Mouse (Mus musculus): ENCODE results near the gene Ofcc1.

Gene Ofcc1

DNA sequence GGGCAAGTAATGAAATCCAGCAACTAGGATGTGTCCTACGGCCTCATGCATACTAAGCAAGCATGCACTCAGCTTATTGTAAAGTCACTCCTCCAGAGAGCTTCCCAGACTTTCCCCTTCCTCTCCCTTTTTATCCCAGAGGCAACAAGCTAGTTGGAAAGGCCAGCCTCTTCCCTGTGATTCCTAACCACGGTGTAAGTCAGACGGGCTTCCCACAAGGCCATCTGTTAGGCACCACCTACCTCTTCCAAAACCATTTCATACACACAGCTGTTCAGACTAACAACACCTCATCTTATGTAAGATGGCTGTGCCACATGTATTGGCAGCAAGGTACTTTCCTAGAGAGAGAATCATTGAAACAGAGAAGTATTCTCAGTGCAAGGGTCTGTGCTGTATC lies 124.9 kb downstream of the Ofcc1 start:
- DNase-seq, result no peak

DNA sequence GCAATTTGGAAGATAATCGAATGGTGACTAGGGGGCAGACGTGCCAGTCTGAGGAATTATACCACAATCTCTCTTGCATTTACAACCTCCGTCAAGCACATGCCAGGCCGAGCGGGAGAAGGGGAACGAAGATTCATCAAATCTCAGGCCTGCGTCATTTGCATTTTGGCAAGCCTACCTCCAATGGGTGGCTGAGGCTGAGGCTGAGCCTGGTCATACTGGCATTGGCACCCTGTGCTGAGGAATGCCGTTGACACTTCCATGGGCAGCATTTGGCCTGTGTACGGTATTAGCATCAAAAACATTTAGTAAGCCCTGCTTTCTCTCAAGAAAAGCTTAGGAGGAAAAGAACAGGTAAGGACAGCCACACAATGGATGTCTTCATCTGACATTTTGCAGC lies 152.9 kb downstream of the Ofcc1 start:
- no peak for DNase-seq

DNA sequence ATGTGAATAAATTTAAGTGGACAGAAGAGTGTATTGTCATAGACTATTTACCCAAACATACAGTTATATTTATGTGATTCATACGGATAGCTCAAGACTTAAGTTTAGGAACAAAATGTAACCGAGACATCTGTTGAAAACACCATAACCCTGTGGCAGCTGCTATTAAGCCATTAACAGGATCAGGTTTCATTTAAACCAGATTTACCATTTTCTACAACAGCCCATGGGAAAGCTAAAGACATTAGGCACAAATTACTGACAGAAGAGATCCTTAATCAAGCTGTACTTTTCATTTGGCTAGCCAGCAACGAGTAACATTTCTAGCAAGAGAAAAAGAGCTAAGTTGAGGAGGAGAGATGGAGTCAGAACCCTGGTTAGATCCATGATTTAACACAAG lies 179.5 kb downstream of the Ofcc1 start:
- no peak for DNase-seq

DNA sequence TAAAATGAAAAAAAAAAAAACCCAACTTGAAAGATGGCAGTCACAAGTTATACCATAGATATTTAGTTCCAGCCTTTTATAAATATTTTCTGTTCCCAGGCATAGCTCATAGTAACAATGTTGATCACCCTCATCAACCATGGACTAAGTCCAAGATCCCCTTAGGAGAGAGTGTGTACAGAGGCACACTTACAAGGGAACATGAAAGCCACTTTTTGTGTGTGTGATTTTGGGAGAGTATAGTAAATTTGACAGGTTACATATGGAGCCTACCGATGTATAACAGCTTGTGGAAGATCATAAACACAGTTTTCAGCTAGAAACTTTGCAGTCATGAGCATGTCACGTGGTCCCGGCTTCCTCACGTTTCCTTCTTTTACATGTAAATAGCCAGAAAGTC lies 189.5 kb downstream of the Ofcc1 start:
- no peak for DNase-seq

DNA sequence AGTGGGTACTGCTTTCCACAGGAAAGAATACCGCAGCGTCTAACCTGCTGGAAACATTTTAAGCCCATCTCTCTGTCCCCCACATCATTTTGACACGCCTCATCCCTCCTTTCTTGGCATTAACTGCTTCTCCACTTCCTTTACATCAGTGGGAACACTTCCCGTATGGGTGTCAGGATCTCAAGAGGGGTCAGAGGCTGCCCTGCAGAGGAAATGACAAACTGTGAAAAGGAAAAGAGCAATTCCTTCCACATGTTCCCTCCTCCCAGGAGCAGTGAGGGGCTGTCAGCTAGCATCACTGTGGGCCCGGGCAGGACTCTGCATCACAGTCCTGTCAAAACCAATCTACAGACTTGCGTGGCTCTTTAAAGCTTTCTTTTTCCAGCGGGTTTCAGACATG lies 193.4 kb downstream of the Ofcc1 start:
- no peak for DNase-seq

DNA sequence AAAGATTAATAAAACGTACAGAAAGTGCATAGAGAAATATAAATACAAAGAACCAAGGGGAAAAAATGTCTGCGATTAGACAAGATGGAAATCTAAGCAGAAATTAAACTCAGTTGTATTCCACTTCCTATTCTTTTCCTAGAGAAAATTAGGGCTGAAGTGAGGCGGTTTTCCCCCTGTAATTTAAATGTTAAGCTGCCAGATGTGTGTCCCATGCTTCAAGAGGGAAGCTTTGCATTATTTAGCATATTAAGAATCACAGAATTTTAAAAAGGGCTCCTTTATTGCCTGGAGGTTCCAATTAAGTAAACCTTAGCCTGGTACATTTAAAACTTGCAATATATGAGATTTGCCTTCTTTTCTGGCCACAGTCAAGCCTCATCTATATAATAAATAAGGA lies 205.8 kb downstream of the Ofcc1 start:
- DNase-seq, result no peak

DNA sequence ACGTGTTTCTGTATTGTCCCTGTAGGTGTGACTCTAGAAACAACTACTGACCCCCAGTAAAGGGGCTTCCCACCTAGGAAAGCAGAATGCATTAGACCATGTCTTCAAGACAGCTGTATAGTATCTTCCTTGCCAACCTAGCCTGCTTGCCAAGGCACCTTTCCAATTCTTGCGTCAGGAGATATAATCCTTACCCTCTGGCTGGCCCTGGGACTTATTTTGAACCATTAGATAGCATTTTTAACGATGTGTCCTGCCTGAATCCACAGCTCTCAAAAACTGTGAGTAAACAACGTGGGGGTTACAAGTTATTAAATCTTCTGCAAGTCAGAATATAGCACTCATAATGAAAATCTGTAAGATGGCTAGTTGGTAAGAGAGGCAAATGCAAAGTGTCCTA lies 221.3 kb downstream of the Ofcc1 start:
- no peak for DNase-seq

DNA sequence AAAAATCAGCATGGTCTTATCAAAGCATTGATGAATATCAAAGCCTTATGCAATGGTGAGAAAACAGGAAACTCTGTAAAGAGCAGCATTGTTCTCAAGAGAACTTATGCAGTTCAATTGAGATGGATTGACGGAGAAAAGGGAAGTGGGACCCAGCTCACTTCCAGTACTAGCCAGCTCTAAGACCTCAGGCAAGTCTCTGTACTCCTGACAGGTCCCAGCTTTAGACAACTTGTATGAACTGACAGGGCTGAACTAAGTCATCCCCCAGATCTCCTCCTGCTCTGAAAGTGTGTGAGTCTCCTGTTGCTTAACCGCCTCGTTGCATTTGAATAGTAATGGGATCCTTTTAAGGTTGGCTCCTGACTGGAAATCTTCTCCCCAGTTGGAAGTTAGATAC lies 225.2 kb downstream of the Ofcc1 start:
- DNase-seq, result no peak

DNA sequence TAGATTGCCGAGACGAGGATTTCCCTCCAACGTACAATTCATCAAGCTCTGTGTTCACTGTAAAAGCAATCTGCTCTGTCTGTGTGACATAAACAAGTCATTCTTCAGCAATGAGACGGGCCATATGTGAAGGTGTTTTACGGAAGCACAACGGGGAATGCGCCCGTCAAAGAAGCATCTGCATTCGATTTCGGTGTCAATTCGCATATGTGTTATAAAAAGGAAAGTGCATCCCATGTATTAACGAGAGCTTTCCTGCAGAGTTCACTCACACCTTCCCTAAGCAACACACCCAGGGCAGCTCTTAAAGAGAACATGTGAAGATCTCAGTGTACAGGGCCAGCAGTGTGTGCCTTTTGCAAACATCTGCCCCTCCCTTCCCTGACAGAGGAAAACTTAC lies 225.6 kb downstream of the Ofcc1 start:
- DNase-seq, result no peak

DNA sequence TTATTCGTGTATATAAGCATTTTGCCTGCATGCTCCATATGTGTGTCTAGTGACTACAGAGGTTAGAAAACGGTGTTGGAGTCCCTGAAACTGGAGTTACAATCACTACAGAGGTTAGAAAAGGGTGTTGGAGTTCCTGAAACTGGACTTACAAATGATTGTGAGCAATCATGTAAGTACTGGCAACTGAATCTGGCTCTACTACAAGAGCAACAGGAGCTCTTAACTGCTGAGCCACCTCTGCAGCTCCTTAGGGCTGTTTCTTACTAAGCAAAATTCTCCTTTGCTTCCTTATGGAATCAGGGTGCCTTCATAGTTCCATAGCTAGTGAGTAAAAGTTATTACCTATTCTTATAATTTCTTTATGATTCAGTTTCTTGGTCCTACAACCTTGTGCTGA lies 237.4 kb downstream of the Ofcc1 start:
- DNase-seq, result no peak

DNA sequence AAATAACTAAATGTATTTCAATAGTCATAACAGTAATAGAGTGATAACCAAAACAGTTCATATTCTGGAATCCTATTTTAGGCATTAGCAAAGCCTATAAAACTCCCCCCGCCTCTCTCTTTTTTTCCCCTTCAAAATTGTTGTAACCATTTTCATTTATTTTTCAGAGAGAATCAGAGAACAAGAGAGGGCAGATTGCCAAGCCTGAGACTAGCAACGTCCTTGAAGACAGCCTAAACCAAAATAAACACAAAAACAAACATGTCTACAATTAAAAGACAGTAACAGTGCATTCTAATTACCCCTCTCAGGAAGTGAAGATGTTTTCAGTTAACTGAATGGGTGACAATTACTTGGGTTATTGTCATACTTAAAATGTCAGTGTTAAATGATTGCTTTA lies 248.9 kb downstream of the Ofcc1 start:
- DNase-seq, result no peak

DNA sequence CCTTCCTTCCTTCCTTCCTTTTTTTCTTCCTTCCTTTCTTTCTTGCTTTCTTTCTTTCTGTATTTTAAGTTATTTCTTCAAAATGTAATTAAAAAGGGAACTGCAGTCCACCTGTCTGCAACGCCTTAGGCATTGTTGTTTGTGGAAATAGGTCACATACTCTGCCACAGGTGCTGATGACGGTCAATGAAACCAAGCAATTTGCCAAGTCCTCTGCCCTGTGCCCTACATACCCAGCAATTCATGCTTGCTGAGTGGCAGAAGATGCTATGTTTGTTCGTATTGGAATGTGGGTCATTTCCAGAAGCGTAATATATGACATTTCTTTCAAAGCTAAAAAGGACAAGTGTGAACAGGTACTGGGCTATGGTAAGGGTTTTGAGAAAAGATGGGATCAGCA lies 285.0 kb downstream of the Ofcc1 start:
- no peak for DNase-seq

DNA sequence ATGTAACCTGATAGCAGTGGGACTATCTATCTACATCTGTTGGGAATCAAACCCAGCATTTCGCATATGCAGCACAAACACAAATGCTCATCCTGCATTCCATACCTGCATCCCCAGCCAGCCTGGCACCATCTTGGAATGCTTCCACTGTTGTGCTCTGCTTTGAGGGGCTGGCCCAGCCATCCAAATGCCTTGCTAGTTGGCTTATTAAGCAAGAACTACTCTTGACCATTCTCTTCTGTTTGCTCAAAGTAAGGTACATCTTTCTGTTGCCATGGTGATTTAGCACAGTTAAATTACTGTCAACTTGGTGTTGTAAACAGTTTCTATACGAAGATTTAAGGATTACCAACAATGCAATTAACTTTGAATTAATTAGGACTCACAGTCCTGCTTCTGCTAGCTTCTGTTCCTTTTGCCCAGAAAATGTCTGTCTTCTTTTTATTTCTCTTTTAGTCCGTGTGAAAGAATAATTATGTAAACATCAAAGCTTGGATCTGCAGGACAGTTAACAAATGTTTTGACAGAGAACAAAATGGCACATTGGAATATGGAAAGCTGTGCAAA lies 286.3 kb downstream of the Ofcc1 start:
- DNase-seq, result no peak

DNA sequence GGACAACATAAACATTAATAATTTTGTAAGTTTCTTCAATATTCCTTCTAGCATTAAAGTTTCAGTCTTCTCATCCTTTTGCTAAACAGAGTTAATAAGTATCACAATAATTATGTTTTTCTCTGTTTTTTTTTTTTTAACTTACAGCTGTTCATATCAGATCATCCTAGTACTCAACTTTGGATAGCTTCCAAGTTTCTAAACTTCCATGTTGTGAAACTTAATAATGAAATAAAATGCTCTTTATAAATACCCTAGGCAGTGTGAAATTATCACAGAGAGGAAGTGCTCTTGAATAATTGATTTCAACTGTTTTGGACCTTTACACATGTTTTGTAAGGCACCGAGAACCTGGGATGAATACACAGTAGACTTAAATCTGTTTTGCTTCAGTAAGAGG lies 291.2 kb downstream of the Ofcc1 start:
- DNase-seq, result no peak

DNA sequence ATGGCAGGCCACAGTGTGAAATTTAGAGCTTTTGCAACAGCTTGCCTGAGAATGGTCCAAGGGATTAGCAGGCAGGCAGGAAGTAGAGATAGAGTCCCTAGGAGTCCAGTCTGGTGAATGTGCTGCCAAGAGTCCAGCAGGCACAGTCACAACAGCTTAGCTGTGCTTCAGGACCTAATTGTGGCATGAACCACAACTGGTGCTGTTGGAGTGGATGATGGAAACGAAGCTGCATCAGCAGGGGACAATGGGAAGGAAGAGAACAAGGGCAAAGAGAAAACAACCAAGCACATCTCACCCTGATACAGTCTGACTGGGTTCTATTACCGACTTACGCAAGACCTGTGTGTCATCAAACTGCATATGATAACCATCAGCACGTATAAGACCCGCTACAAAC lies 300.0 kb downstream of the Ofcc1 start:
- DNase-seq, result no peak

DNA sequence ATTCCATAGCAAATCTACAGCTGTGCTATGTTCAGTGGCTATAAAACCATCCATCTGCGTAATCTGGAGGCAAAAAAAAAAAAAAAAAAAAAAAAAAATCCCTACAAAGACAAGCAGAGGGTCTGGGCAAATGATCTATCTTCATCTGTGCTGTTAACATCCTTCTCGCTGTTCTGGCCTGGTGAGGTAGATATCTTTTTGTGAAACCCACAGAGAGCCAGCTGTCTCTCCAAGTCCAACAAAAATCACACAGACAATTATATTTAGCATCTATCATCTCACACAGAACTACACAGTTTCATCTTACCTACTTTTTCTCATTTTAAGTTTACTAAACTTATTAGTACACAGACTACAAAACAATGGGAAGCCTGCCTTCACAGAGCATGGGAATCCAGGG lies 323.4 kb downstream of the Ofcc1 start:
- no peak for DNase-seq

DNA sequence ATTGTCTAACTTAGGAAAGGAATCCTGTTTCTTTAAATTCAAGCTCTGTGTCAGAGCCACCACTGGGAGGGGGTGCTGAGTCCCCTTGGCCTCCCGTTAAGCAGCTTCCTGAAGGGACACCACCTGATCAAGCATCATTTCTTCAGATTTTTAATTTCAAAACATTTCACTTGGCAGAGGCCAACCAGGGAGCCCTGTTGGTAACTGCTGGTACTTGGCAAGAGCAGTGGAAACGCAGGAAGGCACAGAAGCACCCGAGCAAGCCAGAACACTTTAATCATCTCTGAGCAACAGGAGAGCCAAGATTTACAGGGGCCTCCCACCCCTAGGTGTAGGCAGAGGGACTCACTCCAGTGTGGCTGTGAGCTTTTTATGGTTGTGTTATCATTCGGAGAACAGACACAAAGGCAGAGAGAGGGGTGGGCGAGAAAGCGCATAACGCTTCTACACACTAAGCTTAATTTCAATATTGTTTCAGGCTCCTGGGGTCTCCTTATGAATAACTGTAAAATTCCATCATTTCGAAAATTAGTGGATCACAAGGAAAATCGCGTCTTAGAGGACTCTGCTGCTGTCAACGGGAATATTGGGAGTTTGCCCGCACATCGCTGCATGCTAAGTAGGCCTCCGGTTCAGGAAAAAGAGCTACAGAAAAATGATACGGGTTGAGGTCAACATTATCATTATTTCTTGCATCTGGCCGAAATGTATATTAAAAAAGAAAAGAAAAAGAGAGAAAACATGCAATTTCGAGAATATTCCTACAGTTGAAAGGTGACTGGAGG lies 324.1 kb downstream of the Ofcc1 start:
- no peak for DNase-seq

DNA sequence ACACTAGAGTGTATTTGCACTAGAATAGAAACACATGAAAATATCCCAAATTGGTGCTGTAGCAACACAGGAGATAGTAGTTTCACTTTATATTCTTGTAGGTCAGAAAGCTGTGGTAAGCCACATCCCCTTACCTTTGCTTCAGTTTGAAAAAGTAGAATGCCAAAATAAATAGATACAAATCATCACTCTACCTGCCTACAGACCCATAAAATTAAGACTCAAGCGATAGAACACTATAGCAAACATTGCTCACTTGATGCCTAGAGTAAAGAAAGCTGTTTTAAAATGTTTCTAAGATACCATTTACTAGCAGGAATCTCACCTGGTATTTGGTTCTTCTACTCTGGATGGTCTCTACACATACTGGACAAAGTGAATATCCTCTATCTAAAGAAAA lies 331.8 kb downstream of the Ofcc1 start:
- DNase-seq, result no peak

DNA sequence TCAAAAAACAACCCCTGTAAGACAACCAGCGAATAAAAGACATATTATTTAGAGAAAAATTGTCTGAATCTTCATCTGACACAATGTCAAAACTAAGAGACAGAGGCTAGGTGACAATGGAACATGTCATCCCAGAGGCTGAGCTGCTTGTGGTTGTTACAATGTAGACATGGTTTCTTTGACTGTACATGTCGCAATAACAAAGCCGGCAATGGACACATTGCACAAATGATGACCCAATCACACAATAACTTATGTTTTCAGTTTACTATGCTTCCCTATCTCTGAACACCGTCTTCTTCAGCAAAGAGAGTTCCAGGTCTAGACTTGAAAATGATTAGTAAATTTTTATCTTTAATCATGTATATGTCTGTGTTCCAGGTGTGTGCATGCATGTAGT lies 332.4 kb downstream of the Ofcc1 start:
- DNase-seq, result no peak

DNA sequence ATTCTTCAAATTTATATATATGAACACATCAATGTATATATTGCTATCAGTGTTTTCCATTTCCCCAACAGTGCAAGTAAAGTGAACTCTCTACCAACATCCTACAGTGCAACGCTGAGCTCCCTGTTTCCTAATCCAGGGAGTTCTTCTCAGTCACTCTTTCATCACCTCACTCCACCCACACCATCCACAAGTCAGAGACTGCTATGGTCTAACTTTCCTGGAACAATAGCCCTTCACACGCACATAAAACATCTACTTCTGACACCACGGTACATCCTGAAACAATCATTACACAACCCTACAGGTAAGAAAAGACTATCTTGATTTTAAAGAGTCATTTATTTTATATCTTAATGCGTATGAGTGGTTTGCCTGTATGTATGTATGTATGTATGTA lies 335.4 kb downstream of the Ofcc1 start:
- no peak for DNase-seq

DNA sequence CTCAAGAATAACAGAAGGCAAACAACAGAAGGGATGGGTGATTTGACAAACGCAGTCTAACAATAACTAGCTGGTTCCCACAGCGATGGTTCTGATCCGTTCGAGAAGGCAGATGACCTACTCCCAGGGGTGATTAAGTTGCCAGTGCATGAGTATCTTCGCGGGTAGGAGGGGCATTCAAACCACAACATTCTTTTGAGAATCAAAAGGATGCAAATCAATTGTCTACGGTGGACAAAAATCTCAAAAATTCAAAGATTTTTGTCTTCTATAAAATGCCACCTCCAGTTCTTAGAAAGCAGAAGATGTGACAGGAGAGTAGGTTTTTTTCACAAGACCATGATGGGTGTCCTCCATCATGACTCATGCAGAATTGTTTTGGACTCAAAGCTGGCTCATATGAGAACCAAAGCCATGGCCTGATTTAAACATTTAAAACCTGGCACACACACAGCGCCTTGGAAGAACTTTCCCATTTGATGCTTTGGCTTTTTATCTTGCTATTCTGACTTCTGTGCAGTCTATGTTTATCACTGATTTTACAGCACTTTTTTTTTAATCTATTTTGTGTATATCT lies 338.0 kb downstream of the Ofcc1 start:
- no peak for DNase-seq

DNA sequence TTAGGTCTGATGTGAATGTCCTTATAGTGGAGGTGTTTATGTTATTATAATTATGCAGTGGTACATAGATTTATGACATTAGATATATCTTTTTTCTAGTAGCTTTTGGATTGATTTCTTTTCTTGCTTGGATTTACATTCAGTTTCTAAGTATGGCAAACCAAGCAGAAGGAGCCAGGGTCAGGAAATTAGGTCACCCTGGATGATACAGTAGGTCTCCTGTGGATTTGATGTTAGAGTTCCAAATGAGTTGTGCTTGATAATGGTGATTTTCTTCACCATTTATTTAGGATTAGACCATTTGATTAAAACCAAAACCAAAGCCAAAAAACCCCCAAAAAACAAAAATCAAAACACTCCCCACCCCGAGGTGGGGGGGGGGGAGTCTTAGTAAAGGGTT lies 338.6 kb downstream of the Ofcc1 start:
- DNase-seq, result no peak

DNA sequence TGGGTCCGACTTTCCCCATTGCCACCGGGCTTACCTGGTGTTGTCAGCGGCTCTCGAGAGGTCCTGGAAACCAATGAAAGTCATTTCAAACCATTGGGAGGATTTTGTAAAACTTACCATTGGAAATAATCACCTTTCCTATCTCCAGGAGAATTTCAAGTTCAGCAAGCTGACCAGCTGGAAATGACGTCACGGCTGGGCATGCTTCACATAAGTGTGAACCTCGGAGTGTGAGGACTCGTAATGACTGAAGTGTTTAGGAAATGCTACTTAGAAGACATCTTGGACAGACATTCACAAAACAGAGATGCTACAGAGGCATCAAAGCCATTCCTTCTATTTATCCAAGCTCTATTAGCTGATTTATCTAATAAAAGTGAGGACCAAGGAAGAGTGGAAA lies 361.0 kb downstream of the Ofcc1 start:
- no peak for DNase-seq

DNA sequence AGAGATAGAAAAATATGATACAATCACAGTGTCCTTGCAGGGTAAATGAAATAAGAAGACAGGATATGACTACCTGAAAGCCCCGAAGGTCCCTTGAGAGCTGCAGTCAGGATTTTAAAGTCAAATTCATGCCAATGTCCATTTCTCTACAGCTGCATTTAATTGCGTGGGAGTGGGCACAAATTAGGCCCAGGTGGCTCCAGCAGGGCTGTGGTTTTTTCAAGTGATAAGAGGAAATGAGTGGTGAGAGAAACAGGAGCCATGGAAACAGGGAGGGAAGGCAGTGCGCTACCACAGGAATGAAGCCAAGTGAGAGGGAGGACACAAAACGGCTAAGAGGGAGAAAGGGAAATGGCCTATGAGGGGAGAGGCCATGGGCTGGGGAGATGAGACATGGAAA lies 363.3 kb downstream of the Ofcc1 start:
- no peak for DNase-seq

Data from thymus, postnatal 36 days (tissue).